7 mouse cellular contexts compared by ENCODE assay signal in genomic region chr17:28247613-28248012, GRCm38 (mm10). TPM values are rescaled to one million over a fixed set of nuclear protein-coding genes. Genes with fewer than 3 reads are reported as not detected.
DNase-seq lines count a peak whose midpoint lies in the region; ATAC-seq and TF ChIP-seq lines count a peak whose summit lies in the region.

No protein-coding gene starts in this region.

- H3K9me3 ChIP-seq in heart, embryonic 13.5 days: no peaks in the 10 kb centered on the region
- no peaks in the 10 kb centered on the region for H3K9me3 ChIP-seq in liver, embryonic 13.5 days (replicated peaks)

- peaks cover 13% of the 10 kb centered on the region for H3K36me3 ChIP-seq in heart, embryonic 13.5 days
- H3K36me3 ChIP-seq in liver, embryonic 13.5 days: peaks cover 39% of the 10 kb centered on the region

- peak overlapping the region; percentile 35 for H3K27ac ChIP-seq in bone marrow, adult 2 months (ENCODE audit: control insufficient read depth, insufficient read depth, low read depth, low read length, poor library complexity)
- H3K27ac ChIP-seq in heart, embryonic 13.5 days (replicated peaks): peak overlapping the region; percentile 42; the same call in 1 of the 2 replicates
- peak overlapping the region; percentile 39 for H3K27ac ChIP-seq in liver, embryonic 13.5 days

- H3K4me3 ChIP-seq in bone marrow, adult 2 months (replicated peaks; ENCODE audit: control insufficient read depth, low read depth, low read length): no peak overlapping the region
- no peak overlapping the region for H3K4me3 ChIP-seq in heart, embryonic 13.5 days
- no peak overlapping the region for H3K4me3 ChIP-seq in liver, embryonic 13.5 days (replicated peaks)

- peak; percentile 18 to 21 for DNase-seq in B cell, adult 2 months
- no peak for DNase-seq in liver, embryonic 13.5 days
- DNase-seq in adrenal gland, adult 18-20 months (ENCODE audit: low spot score in 2 of 2): no peak
- DNase-seq in right cerebral cortex, postnatal 36 days (ENCODE audit: low spot score in 2 of 2): no peak
- no peak for DNase-seq in cerebellum, adult 8-10 months

- no peak for TF ChIP-seq CTCF in bone marrow, adult 2 months (IDR thresholded peaks at IDR 0.05; ENCODE audit: control insufficient read depth, insufficient read depth, low read length)

- H3K4me2 ChIP-seq in heart, embryonic 13.5 days: no peak overlapping the region
- 0 out of 2 replicates have a peak overlapping the region, but pooled peaks have one; percentile 1 for H3K4me2 ChIP-seq in liver, embryonic 13.5 days

- H3K27me3 ChIP-seq in heart, embryonic 13.5 days (replicated peaks): no peaks in the 10 kb centered on the region
- H3K27me3 ChIP-seq in liver, embryonic 13.5 days: no peaks in the 10 kb centered on the region

- H3K4me1 ChIP-seq in bone marrow, adult 2 months (ENCODE audit: control insufficient read depth, insufficient read depth, low read length): peaks cover 12% of the 10 kb centered on the region
- H3K4me1 ChIP-seq in heart, embryonic 13.5 days: peaks cover 52% of the 10 kb centered on the region
- H3K4me1 ChIP-seq in liver, embryonic 13.5 days (replicated peaks): peaks cover 65% of the 10 kb centered on the region

- 0 out of 2 replicates have a peak overlapping the region, but pooled peaks have one; percentile 28 for H3K9ac ChIP-seq in heart, embryonic 13.5 days
- no peak overlapping the region for H3K9ac ChIP-seq in liver, embryonic 13.5 days

- WGBS in bone marrow, adult 2 months: 3% methylated on average over 6 of the region's 6 CpGs
- 43% methylated on average over 6 of the region's 6 CpGs for WGBS in heart, embryonic 13.5 days
- 25% methylated on average over 6 of the region's 6 CpGs for WGBS in liver, embryonic 13.5 days (ENCODE audit: insufficient replicate concordance)

- ATAC-seq in heart, embryonic 13.5 days (ENCODE audit: extremely low read depth, insufficient number of reproducible peaks, low FRiP score, low TSS enrichment): no peak
- ATAC-seq in liver, embryonic 13.5 days (ENCODE audit: low read depth): peak; percentile 39; the same call in 1 of the 2 replicates

- peak; percentile 44; the same call in 1 of the 2 replicates for TF ChIP-seq POLR2A in bone marrow, adult 2 months (IDR thresholded peaks at IDR 0.05; ENCODE audit: borderline replicate concordance, control insufficient read depth, low read depth, low read length)

RNA-seq across cellular contexts. Expression of gene Ppard, which starts 15.1 kb away (rescaled TPM):
- polyA plus RNA-seq in bone marrow, adult 2 months (2011; ENCODE audit: insufficient read depth, insufficient read length, low replicate concordance, missing spikeins): 4.4 and 13.2 TPM in 2 replicates
- polyA plus RNA-seq in heart, embryonic 13.5 days (2015; fragmentation: Nextera tagmentation; extraction: Ambion mirVana): 1.1 and 1.5 TPM in 2 replicates
- 1.3 and 1.4 TPM in 2 replicates for polyA plus RNA-seq in liver, embryonic 13.5 days (2015; fragmentation: Nextera tagmentation; extraction: Ambion mirVana)
- 10 to 100 TPM; 70.6 to 70.7 TPM for total RNA-seq in adrenal gland, adult 18-20 months (2021)

RNA-seq across cellular contexts. Expression of gene Def6, which starts 40.0 kb away (rescaled TPM):
- 41.3 and 45.4 TPM in 2 replicates for polyA plus RNA-seq in bone marrow, adult 2 months (2011; ENCODE audit: insufficient read depth, insufficient read length, low replicate concordance, missing spikeins)
- polyA plus RNA-seq in heart, embryonic 13.5 days (2015; fragmentation: Nextera tagmentation; extraction: Ambion mirVana): 3.0 and 3.3 TPM in 2 replicates
- polyA plus RNA-seq in liver, embryonic 13.5 days (2015; fragmentation: Nextera tagmentation; extraction: Ambion mirVana): 14.6 and 14.8 TPM in 2 replicates
- 1 to 10 TPM; 1.2 to 1.3 TPM for total RNA-seq in adrenal gland, adult 18-20 months (2021)

Comparison
In these comparisons a context has a peak if more than half of its experiments do, and no peak if none do; other contexts are left out.
1. DNase-seq: peak in B cell, adult 2 months (2 of 2); none in liver, embryonic 13.5 days (single experiment), adrenal gland, adult 18-20 months (0 of 2), right cerebral cortex, postnatal 36 days (0 of 2) and cerebellum, adult 8-10 months (single experiment).
2. Peak in every context shown above with its lines, with median percentiles within 50 percentile points of each other: H3K27ac ChIP-seq.